Mouse (Mus musculus) neutrophil, adult 5-6 weeks (primary cell): Measurements from ENCODE around the gene Napsa. TPM values are rescaled to one million over a fixed set of nuclear protein-coding genes. Genes with fewer than 3 reads are reported as not detected.
A peak's percentile ranks its signal among the peaks of the same experiment; 100 is the strongest.

Source experiments
- ATAC-seq: fragments of 151-379, 151-347 bp; 2 replicates; pipeline ENCODE4 v1.8.0; 2017; ENCODE audit warnings: mild to moderate bottlenecking, moderate TSS enrichment; ENCODE audit not compliant: insufficient number of reproducible peaks, poor library complexity, low FRiP score, severe bottlenecking; ENCODE audit errors: extremely low read depth
- total RNA-seq: library from RNA; stranded (forward); fragments of 200-1000 nt; gene quantifications from 2 replicates; pipeline ENCODE4 v1.2.3, GENCODE M21; 2017

Gene Napsa
- 115 and 117 TPM in 2 replicates for total RNA-seq

- ATAC-seq: peak; percentile 89
Observed at GRCm38 (mm10) chr7:44572213-44572701, at the start of gene Napsa. Gene Napsa, plus strand, starts transcription at chr7:44572380.

GRCm38 (mm10) chr7:44523056-44523455, 49.1 kb upstream of the Napsa start:
- ATAC-seq: no peak

GRCm38 (mm10) chr7:44524502-44524901, 47.7 kb upstream of the Napsa start, which contains the start of gene Mybpc2:
Gene Mybpc2, minus strand, starts transcription at chr7:44524656.
- ATAC-seq: no peak

GRCm38 (mm10) chr7:44525126-44525832, 46.9 kb upstream of the Napsa start:
- ATAC-seq: no peak

GRCm38 (mm10) chr7:44526414-44527154, 45.6 kb upstream of the Napsa start:
- ATAC-seq: no peak

- ATAC-seq: peak; percentile 61
Observed at GRCm38 (mm10) chr7:44527483-44528398, 44.4 kb upstream of the Napsa start.

- no peak for ATAC-seq
Observed at GRCm38 (mm10) chr7:44529518-44529917, 42.7 kb upstream of the Napsa start.

- ATAC-seq: no peak
Observed at GRCm38 (mm10) chr7:44530507-44530906, 41.7 kb upstream of the Napsa start.

GRCm38 (mm10) chr7:44531207-44531606, 41.0 kb upstream of the Napsa start:
- ATAC-seq: peak; percentile 17; the same call in 1 of the 2 replicates

GRCm38 (mm10) chr7:44531946-44532732, 40.0 kb upstream of the Napsa start, which contains the start of gene Spib:
Gene Spib, minus strand, starts transcription at chr7:44532071.
- ATAC-seq: no peak

- ATAC-seq: no peak
Observed at GRCm38 (mm10) chr7:44532918-44533745, 39.0 kb upstream of the Napsa start.

GRCm38 (mm10) chr7:44533746-44534045, 38.5 kb upstream of the Napsa start:
- ATAC-seq: no peak

GRCm38 (mm10) chr7:44534242-44534641, 37.9 kb upstream of the Napsa start:
- ATAC-seq: peak; percentile 66

- ATAC-seq: no peak
Observed at GRCm38 (mm10) chr7:44534656-44535441, 37.3 kb upstream of the Napsa start.

GRCm38 (mm10) chr7:44535657-44536589, 36.3 kb upstream of the Napsa start:
- ATAC-seq: peak; percentile 37

- no peak for ATAC-seq
Observed at GRCm38 (mm10) chr7:44536590-44536968, 35.6 kb upstream of the Napsa start.
